Mouse (Mus musculus) kidney, postnatal 10 days (tissue): ENCODE results near the gene Clasp1.
A peak's percentile ranks its signal among the peaks of the same experiment; 100 is the strongest.

ENCODE experiments used
- DNase-seq: peaks from one replicate; pipeline ENCODE4 v3.0.0; 2021; ENCODE audit warnings: mixed read lengths

Gene Clasp1

GRCm38 (mm10) chr1:118388757-118389453 lies at the start of gene Clasp1:
Gene Clasp1, plus strand, starts transcription at chr1:118389058.
- DNase-seq: peak; percentile 97

- DNase-seq: peak; percentile 53
Observed at GRCm38 (mm10) chr1:118343649-118344435, 45.0 kb upstream of the Clasp1 start.

- no peak for DNase-seq
Observed at GRCm38 (mm10) chr1:118349922-118350321, 38.9 kb upstream of the Clasp1 start.

- DNase-seq: no peak
Observed at GRCm38 (mm10) chr1:118359071-118359761, 29.6 kb upstream of the Clasp1 start.

GRCm38 (mm10) chr1:118367970-118368369 lies 20.9 kb upstream of the Clasp1 start:
- DNase-seq: peak; percentile 14

- no peak for DNase-seq
Observed at GRCm38 (mm10) chr1:118368721-118369461, 20.0 kb upstream of the Clasp1 start.

- DNase-seq: no peak
Observed at GRCm38 (mm10) chr1:118377784-118378183, 11.1 kb upstream of the Clasp1 start.

- DNase-seq: no peak
Observed at GRCm38 (mm10) chr1:118380105-118380786, 8.6 kb upstream of the Clasp1 start.

GRCm38 (mm10) chr1:118388127-118388756 lies 616 bp upstream of the Clasp1 start:
- peak; percentile 86 for DNase-seq

- DNase-seq: peak; percentile 71
Observed at GRCm38 (mm10) chr1:118389454-118390265, 802 bp downstream of the Clasp1 start.

- DNase-seq: no peak
Observed at GRCm38 (mm10) chr1:118390266-118390660, 1.4 kb downstream of the Clasp1 start.

GRCm38 (mm10) chr1:118390871-118391387 lies 2.1 kb downstream of the Clasp1 start:
- peak; percentile 12 for DNase-seq

GRCm38 (mm10) chr1:118392246-118392645 lies 3.4 kb downstream of the Clasp1 start:
- DNase-seq: no peak

GRCm38 (mm10) chr1:118393916-118394315 lies 5.1 kb downstream of the Clasp1 start:
- no peak for DNase-seq

GRCm38 (mm10) chr1:118397866-118398265 lies 9.0 kb downstream of the Clasp1 start:
- DNase-seq: no peak

GRCm38 (mm10) chr1:118398567-118398966 lies 9.7 kb downstream of the Clasp1 start:
- peak; percentile 17 for DNase-seq

GRCm38 (mm10) chr1:118399625-118400310 lies 10.9 kb downstream of the Clasp1 start:
- no peak for DNase-seq

GRCm38 (mm10) chr1:118401991-118402390 lies 13.1 kb downstream of the Clasp1 start:
- no peak for DNase-seq

GRCm38 (mm10) chr1:118402556-118402955 lies 13.7 kb downstream of the Clasp1 start:
- DNase-seq: no peak

- no peak for DNase-seq
Observed at GRCm38 (mm10) chr1:118402966-118403365, 14.1 kb downstream of the Clasp1 start.
